Mouse (Mus musculus): ENCODE results near the gene S1pr2. TPM values are rescaled to one million over a fixed set of nuclear protein-coding genes. Genes with fewer than 3 reads are reported as not detected.

Gene S1pr2
- polyA plus RNA-seq, 1 experiment from 2014 or later, result 4.7 TPM

- DNase-seq (no peak), ATAC-seq (ENCODE audit: low read depth) (no peak)
- WGBS (ENCODE audit: insufficient replicate concordance), result 93% methylated on average over 7 of the region's 7 CpGs
- H3K27ac ChIP-seq, result no peak overlapping the region
- peaks cover 94% of the 10 kb centered on the region for H3K36me3 ChIP-seq
- no peak overlapping the region for H3K4me3 ChIP-seq (replicated peaks)
- H3K27me3 ChIP-seq, result no peaks in the 10 kb centered on the region
- H3K4me1 ChIP-seq (replicated peaks), result peaks cover 39% of the 10 kb centered on the region
- no peak overlapping the region for H3K4me2 ChIP-seq
- H3K9me3 ChIP-seq (replicated peaks), result no peaks in the 10 kb centered on the region
- no peak overlapping the region for H3K9ac ChIP-seq
These were observed 33.2 kb downstream of the S1pr2 start for GRCm38 (mm10) chr9:20943396-20943795.

- ATAC-seq (ENCODE audit: low read depth), result no peak
- H3K4me2 ChIP-seq, result no peak overlapping the region
- H3K27me3 ChIP-seq, result no peaks in the 10 kb centered on the region
- WGBS (ENCODE audit: insufficient replicate concordance), result 79% methylated on average over 3 of the region's 3 CpGs
- H3K36me3 ChIP-seq, result peaks cover 100% of the 10 kb centered on the region
- H3K9me3 ChIP-seq (replicated peaks), result no peaks in the 10 kb centered on the region
- no peak overlapping the region for H3K27ac ChIP-seq
- no peak for DNase-seq
- no peaks in the 10 kb centered on the region for H3K4me1 ChIP-seq (replicated peaks)
- no peak overlapping the region for H3K9ac ChIP-seq
- H3K4me3 ChIP-seq (replicated peaks), result no peak overlapping the region
These were observed 53.3 kb downstream of the S1pr2 start for GRCm38 (mm10) chr9:20923258-20923657.

- WGBS (ENCODE audit: insufficient replicate concordance), result 62% methylated on average over 4 of the region's 4 CpGs
- DNase-seq (peak; percentile 42), ATAC-seq (ENCODE audit: low read depth) (peak; percentile 71)
- Histone ChIP-seq H3K36me3 (peaks cover 100% of the 10 kb centered on the region), H3K4me1 (replicated peaks) (0 out of 2 replicates have a peak, but pooled peaks cover 6% of the 10 kb centered on the region), H3K9ac (no peak overlapping the region), H3K4me2 (no peak overlapping the region), H3K4me3 (replicated peaks) (no peak overlapping the region), H3K27me3 (no peaks in the 10 kb centered on the region), H3K27ac (no peak overlapping the region), H3K9me3 (replicated peaks) (no peaks in the 10 kb centered on the region)
These were observed 60.4 kb downstream of the S1pr2 start for GRCm38 (mm10) chr9:20916160-20916559.

Small RNA genes within 50 kb of the gene (microRNA-seq; reads per million reads assigned to microRNA genes)
- not detected for gene Mir7081

Other genes starting within 250 kb of the S1pr2 start
- 0.12 and 0.18 TPM in 2 replicates for gene Olfm2, start 230.4 kb downstream of the S1pr2 start, polyA plus RNA-seq (2015; fragmentation: Nextera tagmentation; extraction: Ambion mirVana)
- gene Col5a3, start 161.7 kb downstream of the S1pr2 start, polyA plus RNA-seq (2015; fragmentation: Nextera tagmentation; extraction: Ambion mirVana), result 0.01 and 0.06 TPM in 2 replicates
- not detected in 2 replicates for gene Rdh8, start 158.3 kb downstream of the S1pr2 start, polyA plus RNA-seq (2015; fragmentation: Nextera tagmentation; extraction: Ambion mirVana)
- 4.2 and 4.8 TPM in 2 replicates for gene A230050P20Rik, start 108.1 kb downstream of the S1pr2 start, polyA plus RNA-seq (2015; fragmentation: Nextera tagmentation; extraction: Ambion mirVana)
- 9.4 and 10.1 TPM in 2 replicates for gene Angptl6, start 97.1 kb downstream of the S1pr2 start, polyA plus RNA-seq (2015; fragmentation: Nextera tagmentation; extraction: Ambion mirVana)
- gene Ppan, start 88.6 kb downstream of the S1pr2 start, polyA plus RNA-seq (2015; fragmentation: Nextera tagmentation; extraction: Ambion mirVana), result 89.6 and 90.5 TPM in 2 replicates
- 282 and 290 TPM in 2 replicates for gene Eif3g, start 78.2 kb downstream of the S1pr2 start, polyA plus RNA-seq (2015; fragmentation: Nextera tagmentation; extraction: Ambion mirVana)
- gene Dnmt1, start 16.9 kb downstream of the S1pr2 start, polyA plus RNA-seq (2015; fragmentation: Nextera tagmentation; extraction: Ambion mirVana), result 63.3 and 75.0 TPM in 2 replicates
- gene Mrpl4, start 26.0 kb upstream of the S1pr2 start, polyA plus RNA-seq (2015; fragmentation: Nextera tagmentation; extraction: Ambion mirVana), result 81.2 and 84.0 TPM in 2 replicates
- gene Icam1, start 39.2 kb upstream of the S1pr2 start, polyA plus RNA-seq (2015; fragmentation: Nextera tagmentation; extraction: Ambion mirVana), result 9.6 and 9.7 TPM in 2 replicates
- gene Icam4, start 52.6 kb upstream of the S1pr2 start, polyA plus RNA-seq (2015; fragmentation: Nextera tagmentation; extraction: Ambion mirVana), result 244 and 254 TPM in 2 replicates
- 0.21 and 0.29 TPM in 2 replicates for gene Icam5, start 55.3 kb upstream of the S1pr2 start, polyA plus RNA-seq (2015; fragmentation: Nextera tagmentation; extraction: Ambion mirVana)
- gene Zglp1, start 90.3 kb upstream of the S1pr2 start, polyA plus RNA-seq (2015; fragmentation: Nextera tagmentation; extraction: Ambion mirVana), result 0.38 TPM in 1 of 2 replicates, not detected in the other
- 0.56 and 0.68 TPM in 2 replicates for gene Gm49373, start 96.3 kb upstream of the S1pr2 start, polyA plus RNA-seq (2015; fragmentation: Nextera tagmentation; extraction: Ambion mirVana)
- gene Fdx1l, start 96.8 kb upstream of the S1pr2 start, polyA plus RNA-seq (2015; fragmentation: Nextera tagmentation; extraction: Ambion mirVana), result 36.6 and 41.0 TPM in 2 replicates
- 1.3 and 1.6 TPM in 2 replicates for gene Gm38431, start 115.2 kb upstream of the S1pr2 start, polyA plus RNA-seq (2015; fragmentation: Nextera tagmentation; extraction: Ambion mirVana)
- gene Raver1, start 115.2 kb upstream of the S1pr2 start, polyA plus RNA-seq (2015; fragmentation: Nextera tagmentation; extraction: Ambion mirVana), result 18.4 and 27.0 TPM in 2 replicates
- 6.2 and 7.2 TPM in 2 replicates for gene Tyk2, start 154.5 kb upstream of the S1pr2 start, polyA plus RNA-seq (2015; fragmentation: Nextera tagmentation; extraction: Ambion mirVana)
- gene Cdc37, start 173.2 kb upstream of the S1pr2 start, polyA plus RNA-seq (2015; fragmentation: Nextera tagmentation; extraction: Ambion mirVana), result 170 and 200 TPM in 2 replicates
- gene Pde4a, start 188.9 kb upstream of the S1pr2 start, polyA plus RNA-seq (2015; fragmentation: Nextera tagmentation; extraction: Ambion mirVana), result 2.0 and 2.1 TPM in 2 replicates